Mouse (Mus musculus) thymus, adult 2 months (tissue): ENCODE measurements around the gene Dnajc16.

Experiments
- CTCF ChIP-seq: fragments of 200-500 bp; IDR thresholded peaks from 2 replicates; pipeline ENCODE4 v1.5.1; 2012; ENCODE audit warnings: mild to moderate bottlenecking, control low read depth, low read length, moderate library complexity, borderline replicate concordance; ENCODE audit not compliant: control insufficient read depth, poor library complexity, insufficient read depth; ENCODE audit errors: extremely low read depth
- POLR2A ChIP-seq: fragments of 200-500 bp; IDR thresholded peaks from 2 replicates; pipeline ENCODE4 v1.6.1; 2012; ENCODE audit warnings: mild to moderate bottlenecking, low read length, control low read depth, moderate library complexity; ENCODE audit not compliant: control insufficient read depth, poor library complexity, insufficient read depth; ENCODE audit errors: extremely low read depth

DNA sequence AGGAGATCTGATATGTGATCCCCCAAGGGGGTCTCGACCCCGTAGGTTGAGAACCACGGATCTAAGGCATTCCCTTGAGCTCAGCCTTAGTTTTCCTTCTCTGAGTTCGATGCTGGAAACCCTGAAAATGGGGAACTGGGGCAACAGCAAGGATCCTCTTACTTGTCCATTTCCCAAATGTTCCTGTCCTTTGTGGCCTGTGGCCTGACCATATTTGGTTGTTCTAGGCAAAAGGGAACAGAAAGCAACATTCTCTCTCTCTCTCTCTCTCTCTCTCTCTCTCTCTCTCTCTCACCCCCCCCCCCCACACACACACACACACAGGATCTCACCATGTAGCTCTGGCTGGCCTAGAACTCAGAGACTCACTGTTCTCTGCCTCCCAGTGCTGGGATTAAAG lies 53.9 kb downstream of the Dnajc16 start:
- no peak for TF ChIP-seq POLR2A
- TF ChIP-seq CTCF = no peak
